Mouse (Mus musculus): Measurements from ENCODE around the gene D630045J12Rik.

DNA sequence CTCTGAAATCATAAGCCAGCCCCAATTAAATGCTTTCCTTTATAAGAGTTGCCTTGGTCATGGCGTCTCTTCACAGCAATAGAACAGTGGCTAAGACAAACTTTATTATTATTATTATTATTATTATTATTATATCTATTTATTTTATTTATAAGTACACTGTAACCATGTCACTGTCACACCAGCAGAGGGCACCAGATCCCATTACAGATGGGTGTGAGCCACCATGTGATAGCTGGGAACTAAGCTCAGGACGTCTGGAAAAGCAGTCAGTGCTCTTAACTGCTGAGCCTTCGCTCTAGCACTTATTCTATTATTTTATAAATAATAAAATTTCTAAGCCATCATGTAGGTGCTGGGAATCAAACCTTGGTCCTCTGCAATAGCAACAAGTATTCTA, 39.9 kb upstream of the D630045J12Rik start:
- TF ChIP-seq CTCF (IDR thresholded peaks at IDR 0.05; ENCODE audit: extremely low read depth, insufficient read length, insufficient replicate concordance, low read depth, low read length) (no peak), POLR2A (IDR thresholded peaks at IDR 0.05; ENCODE audit: low read depth, low read length) (no peak)

Measured in small intestine, adult 2 months (tissue).